Mouse (Mus musculus) thymus, postnatal 36 days (tissue): Measurements from ENCODE around the gene Gprin1.
"Not testable (repeated sequence)": the region's sequence is repeated elsewhere in the genome, so short reads cannot be mapped to it uniquely, and the experiment has no call there.

Experiments used
- DNase-seq, 2 experiments: peaks; one replicate each; pipeline ENCODE4 v3.0.0; 2022; ENCODE audit warnings: mixed read lengths in 2 of 2

Gprin1 gene

DNA sequence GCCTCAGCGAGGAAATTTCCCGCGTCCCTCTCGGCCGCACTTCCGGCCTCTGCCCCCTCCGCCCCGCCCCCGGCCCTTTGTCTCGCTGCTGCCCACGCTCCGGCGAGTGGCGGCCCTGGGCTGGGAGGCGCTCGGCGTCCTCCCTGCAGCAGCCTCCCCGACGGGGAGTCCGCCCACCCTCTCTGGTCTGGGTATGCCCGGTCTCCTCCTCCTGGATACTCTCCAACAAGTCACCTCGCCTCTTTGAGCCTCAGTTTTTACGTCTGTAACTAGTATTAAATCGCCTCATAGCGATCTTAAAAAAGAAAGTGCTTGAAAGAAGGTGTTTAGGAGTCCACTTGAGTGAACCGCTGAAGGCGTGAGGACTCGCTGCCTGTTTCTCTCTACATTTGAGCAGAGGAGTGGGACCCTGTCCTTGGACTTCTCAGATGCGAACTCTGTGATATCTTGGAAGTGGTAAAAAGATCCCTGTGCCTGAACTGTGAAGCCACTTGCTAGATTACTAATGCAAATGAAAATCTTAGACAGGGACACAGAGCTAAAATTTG is at the start of gene Gprin1:
Gene Gprin1, minus strand, starts transcription at position 11 of the 548 bp plus-strand sequence.
- no peak for DNase-seq

DNA sequence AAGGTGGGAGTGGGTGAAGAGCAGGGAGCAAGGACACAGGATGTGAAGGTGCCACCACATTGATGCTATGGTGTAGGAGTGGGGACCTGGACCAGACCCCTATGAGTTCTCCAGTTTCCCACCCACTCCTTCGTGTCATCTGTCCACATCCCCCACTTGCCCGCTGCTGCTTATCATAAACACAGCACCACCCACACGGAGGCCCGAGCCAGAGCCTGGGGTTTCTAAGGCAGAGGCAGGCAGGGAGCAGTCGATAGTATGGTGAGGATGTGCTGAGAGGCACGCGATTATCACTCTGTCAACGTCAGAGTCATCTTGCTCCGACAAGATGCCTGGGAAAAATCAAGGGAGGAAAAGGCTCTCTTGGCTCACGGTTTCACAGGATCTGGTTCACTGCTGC is 49.1 kb upstream of the Gprin1 start:
- no peak for DNase-seq

DNA sequence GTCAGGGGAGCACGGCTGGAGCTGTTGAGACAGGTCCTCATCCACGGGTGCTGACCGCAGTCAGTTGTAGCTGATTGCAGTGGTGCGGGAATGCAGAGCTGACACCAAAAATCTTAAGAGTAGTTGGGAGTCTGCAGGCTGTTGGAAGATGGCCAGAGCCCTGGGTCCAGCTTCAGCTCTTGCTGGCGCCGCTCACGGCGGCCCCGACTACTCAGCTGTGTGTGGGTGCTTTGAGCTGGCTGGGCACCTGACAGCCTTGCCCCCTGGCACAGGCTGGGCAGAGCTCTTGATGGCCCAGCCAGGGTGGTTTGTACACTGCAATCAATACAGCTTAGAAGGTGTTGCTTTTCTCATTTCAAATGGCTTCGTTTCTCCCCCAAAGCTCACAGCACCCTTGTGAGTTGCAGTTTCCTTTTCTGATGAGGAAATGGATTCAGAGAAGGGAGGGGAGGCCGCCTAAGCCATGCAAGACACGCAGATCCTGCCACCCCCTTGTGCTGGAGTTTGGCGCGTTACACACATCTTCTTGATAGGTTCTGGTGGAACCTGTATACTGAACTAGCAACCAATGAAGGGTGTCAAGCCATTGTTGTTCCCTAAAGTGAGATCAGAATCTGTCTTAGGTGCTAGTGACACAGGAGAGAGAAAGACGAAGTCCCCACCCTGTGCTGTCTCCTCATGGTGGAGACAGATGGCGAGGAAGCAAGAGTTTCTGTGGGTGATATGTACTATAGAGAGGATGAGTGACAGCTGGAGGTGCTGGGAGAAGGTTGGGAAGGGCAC is 48.4 kb upstream of the Gprin1 start:
- no peak for DNase-seq

DNA sequence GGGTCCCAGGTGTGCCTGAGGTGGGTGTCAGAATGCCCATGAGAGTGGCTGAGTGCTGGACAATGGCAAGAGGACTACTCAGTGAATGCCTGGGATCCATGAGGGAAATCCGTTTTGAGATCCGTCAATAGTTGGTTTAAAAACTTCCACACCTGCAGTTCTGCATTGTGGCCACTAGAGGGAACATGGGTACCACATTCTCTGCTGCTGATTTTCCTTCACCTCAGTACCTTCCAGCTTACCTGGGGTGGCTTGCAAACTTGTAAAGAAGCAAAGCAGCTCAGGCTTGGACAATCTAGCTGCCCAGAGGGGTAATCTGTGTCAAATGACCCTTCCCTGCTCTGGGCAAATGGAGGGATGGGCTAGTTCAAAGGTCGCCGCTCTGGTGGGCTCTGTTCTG is 47.7 kb upstream of the Gprin1 start:
- DNase-seq: peak in 1 of 2 experiments; percentile 11

DNA sequence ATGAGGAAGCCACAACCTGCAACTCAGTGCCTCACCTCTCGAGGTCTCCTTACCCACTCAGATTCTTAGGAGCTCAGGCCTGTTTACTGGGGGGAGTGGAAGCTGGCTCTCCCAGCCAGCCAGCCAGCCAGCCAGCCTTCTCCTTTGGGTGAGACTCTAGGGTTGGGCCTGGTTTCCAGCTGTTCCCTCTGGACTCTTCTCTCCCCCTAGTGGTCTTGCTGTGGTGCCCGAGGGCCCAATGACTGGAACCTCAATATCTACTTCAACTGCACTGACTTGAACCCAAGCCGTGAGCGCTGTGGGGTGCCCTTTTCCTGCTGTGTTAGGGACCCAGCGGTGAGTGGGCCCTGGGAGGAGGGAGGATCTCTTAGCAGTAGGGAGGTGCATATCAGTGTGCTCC is 45.2 kb upstream of the Gprin1 start:
- DNase-seq: no peak

DNA sequence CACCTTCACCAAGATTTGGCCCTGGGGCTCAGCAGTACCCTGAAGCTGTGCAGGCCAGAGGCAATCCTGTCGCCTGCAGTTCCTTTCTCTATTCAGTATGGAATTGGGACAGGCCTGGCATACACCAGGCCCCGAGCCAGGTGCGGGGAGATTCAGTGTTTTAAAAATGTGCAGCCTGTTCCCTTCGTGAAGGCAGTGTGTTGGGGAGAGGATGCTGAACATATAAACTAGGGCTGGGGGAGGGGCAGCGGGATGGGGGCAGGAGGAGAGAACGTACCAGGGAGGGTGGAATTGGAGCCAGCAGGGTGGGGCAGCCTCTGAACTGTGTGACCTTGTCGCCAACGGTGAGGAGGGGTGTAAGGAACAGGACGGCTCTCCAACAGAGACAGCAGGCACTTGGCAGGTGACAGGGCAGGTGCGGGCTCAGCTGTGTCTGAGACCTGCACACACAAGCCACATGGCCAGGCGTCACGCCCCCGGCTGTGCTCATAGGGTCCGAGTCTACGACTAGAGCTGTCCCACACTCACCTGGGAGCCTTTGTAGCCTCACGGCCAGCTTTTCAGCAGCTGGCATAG is 44.4 kb upstream of the Gprin1 start:
- DNase-seq: no peak

DNA sequence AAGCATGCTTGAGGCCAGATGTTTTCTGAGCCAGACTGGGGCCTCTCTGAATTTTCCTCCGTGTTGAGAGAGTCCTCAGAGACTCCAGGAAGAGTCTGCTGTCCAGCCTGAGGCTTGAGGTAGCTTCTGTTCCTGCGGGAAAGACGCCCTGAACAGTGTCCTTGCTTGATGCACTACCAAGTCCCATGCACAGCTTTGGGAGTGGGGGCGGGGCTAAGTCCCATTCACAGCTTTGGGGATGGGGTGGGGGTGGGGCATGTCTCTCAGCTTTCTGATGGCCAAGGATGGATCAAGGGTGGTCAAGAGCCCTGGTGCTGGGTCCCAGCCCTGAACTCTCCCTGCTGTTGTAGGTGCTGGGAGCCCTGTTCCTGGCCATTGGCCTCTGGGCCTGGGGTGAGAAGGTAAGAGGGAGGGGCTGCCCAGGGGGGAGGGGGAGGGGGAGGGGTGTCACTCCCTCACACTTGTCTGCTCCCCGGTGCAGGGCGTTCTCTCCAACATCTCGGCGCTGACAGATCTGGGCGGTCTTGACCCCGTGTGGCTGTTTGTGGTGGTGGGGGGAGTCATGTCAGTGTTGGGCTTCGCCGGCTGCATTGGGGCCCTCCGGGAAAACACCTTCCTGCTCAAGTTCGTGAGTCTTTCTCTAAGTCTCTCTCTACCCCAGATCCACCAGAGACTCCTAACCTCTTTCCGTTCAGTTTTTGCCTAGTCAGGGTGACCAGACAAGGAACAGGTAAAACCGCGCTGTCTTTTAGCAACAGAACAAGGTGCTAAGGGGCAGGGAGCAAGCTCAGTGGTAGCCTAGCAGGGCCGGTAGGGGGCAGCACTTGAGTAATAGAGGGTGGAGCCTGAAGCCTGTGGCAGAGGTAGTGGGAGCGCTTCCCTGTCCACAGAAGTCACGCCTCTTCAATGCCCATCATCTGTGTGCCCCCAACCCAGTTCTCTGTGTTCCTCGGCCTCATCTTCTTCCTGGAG is 42.9 kb upstream of the Gprin1 start:
- DNase-seq: no peak

DNA sequence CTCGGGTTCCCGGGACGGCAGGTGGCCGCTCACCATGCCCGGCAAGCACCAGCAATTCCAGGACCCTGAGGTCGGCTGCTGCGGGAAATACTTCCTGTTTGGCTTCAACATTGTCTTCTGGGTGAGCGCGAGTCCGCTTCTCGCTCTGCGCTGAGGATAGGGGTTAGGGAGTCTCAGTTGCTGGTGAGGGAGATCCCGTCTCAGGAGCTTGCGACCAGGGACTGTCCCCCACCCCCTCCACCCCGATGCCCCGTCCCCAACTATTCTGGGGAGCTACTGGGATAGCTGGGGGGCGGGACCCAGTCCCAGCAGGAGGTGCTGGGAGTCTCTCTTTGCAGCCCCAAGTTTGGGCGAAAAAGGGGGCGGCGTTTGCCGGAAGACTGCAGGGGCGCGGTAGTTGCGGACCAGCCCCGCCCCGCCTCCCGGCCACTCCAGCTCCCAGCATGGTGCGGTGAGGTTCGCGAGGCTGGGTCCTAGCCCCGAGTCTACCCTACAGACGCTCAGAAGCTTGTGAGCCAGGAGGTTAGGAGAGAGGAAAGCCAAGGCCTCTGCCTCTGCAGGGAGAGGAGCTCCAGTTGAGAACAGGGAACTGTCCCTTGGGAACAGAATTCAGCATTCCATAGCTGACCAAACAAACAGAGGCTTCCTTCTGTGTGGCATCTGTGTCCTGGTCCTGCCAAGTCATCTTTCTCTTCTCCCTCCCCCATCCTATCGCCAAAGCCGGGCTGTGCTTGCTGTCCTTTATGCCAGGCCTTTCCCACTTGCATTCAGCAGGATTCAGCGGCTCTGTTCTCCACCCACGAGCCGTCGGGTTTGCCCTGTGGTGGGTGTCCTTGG is 40.1 kb upstream of the Gprin1 start:
- DNase-seq: no peak

DNA sequence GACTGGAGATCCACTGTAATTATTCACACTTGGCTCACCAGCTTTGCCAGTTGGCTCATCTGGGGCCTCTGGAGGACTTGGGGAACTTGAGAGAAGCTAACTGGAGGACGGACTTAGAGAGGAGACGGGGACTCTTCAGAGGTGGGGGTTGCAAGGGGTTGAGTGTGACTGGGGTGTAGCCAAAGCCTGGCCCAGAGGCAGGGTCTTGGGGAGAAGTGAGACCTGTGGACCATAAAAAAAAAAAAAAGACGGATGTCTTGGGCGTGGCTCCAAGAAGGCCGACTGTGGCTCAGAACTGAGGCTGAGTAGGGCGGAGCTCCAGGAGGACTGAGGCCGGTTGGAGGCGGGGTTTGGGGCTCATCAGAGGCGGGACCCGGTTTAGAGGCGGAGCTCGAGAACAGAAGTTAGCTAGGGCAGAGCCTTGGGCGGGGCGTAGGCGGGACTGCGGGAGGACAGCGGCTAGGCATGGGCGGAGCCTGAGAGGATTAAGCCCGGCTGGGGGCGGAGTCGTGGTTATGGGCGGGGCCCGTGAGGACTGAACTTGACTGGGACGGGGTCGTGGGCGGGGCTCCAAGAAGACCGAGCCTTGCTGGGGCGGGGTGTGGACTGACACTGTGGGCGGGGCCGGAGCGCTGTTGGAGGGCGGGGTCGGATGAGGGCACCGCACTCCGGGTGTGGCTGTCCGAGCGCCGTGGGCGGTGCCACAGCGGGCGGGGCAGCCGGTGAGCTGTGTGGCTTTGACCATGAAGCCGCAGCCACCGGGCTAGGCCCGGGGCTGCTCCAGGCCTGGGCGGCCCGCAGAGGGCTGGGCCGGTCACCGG is 39.3 kb upstream of the Gprin1 start, which contains the start of gene Tspan17:
Gene Tspan17, plus strand, starts transcription at position 638 of the 821 bp plus-strand sequence.
- peak; percentile 63 to 67 for DNase-seq

DNA sequence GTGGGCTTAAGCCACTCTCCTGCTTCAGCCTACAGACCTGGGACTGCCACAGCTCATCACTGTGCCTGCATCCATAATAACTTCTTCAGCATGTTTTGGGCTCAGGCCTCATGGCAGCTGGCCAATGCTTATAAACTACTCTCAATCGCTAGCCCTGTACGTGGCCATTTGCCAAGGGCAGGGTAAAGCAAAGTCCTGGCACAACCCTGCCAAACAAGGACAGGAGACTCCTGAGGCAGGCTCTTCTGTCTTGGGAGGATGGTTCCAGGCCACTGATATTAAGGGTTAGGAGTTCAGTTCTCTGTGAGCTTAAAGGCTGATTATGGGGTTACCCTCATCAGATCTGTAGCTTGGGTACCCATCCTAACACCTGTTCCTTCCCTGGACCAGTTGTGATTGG is 37.9 kb upstream of the Gprin1 start:
- DNase-seq: not testable (repeated sequence)

DNA sequence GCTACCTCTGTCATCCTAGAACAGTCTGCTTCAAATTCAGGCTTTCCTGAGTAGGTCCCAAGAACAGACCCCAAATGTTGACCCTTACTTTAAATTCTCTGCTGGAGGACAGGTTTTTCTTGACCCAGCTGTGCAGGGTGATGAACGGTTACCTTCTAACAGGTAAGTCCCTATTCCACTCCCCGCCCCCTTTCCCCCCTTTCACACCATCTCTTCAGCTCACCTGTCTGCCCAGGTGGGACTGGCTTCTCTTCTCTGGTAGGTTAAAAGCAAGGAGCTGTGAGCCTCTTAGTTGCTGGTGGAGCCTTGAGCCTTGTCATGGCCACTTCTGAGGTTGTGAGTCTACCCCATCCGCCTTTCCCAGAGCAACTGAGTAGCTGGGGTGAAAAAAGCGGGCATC is 34.0 kb upstream of the Gprin1 start, which contains the start of gene Eif4e1b:
Gene Eif4e1b, plus strand, starts transcription at position 301 of the 400 bp plus-strand sequence.
- DNase-seq: no peak

DNA sequence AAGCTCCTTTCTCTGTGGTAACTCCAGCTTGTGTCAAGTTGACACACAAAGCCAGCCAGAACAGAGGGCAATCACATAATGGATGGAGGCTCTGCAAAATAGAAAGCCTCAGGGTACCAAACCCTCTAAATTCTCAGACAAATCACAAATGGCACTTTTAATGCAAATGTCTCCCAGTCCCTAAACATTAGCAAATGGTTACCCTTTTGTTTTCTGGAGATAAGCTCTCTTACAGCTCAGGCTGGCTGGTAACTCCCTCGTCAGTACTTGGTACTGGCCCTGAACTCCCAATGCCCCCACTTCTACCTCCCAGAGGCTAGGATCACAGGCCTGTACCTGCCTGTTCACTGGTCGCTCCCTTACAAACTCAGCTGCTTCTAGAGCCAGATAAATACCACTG is 33.6 kb upstream of the Gprin1 start:
- DNase-seq: no peak

DNA sequence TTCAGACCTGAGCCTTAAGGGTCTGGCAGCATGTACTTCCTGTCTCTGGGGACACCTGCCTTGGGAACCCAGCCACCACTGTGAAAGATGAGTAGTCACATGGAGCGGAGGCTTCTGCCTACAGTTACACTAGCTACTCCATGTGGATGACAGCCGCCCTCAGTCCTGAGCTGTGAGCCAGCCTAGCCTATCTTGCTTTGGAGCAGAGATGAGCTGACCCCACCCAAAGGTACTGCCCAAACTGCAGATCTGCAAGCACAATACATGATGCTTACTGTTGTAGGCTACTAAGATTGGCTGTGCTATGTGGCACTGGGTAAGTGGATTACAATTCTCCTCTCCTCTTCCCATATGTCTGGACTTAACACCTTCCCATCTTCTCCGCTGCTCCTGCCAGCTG is 31.4 kb upstream of the Gprin1 start:
- DNase-seq: no peak

DNA sequence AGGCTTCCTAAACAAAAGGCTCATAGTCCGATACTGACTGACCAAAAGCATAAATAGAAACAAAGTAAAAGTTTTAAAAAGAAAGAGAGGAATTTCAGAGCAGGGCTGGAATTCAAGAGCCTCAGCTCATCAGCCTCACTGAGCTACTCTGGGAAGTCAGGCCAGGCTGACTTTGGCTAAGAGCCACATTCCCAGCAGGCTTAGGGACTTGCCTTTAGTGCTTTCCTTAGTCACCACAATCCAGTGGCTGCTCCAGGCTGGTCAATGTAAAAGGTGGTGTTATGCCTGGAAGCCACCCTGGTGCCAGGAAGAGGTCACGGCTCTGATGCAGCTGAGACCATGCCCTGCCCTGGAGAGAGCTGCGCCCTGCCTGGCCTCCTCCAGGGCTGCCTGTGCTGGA is 30.9 kb upstream of the Gprin1 start:
- no peak for DNase-seq

DNA sequence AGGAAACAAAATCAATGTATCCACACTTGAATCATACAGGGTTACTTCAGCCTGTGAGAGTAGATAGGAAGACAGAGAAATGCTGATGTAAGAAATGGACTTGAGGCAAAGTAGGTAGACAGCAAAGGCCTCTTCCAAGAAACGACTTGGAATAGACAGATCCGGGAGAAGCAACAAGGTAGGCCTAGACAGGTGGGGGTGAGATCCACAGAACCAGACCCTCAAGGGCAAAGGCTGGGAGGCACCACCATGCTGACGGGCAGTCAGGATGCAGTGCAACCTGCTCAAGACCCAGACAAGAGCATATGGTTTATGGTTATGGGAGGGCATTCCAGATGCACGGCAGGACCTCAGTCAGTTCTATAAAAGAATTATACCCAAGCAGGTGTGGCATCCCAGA is 17.3 kb upstream of the Gprin1 start:
- no peak for DNase-seq

DNA sequence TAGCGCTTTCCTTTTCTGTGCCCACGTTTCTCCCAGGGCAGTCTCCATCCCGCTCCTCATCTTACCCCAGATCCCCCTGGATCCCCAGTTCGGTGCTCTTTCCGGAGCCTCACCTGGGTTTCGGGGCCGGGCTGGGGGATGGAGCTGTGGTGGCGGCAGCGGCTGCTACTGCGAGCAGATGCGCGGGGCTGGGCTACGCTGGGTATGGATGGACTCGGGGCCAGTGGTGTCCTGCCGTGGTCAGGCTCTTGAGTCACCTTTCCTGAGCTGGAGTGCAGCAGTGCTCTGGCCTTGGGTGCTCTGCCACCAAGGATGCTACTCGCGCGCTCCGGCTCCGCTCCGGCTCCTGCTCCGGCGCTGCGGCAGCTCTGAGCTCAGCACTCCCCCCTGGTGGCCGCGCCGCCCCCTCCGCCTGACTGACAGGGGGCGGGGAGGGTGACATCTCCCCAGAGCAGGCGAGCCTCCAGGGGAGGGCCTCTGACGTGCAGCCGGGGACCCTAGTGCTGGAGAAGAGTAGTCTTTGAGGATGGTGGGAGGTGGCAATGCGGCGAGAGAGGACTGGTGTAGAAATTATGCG is 16.6 kb upstream of the Gprin1 start, which contains the start of gene Sncb:
Gene Sncb, minus strand, starts transcription at position 404 of the 577 bp plus-strand sequence.
- peak; percentile 67 to 71 for DNase-seq

DNA sequence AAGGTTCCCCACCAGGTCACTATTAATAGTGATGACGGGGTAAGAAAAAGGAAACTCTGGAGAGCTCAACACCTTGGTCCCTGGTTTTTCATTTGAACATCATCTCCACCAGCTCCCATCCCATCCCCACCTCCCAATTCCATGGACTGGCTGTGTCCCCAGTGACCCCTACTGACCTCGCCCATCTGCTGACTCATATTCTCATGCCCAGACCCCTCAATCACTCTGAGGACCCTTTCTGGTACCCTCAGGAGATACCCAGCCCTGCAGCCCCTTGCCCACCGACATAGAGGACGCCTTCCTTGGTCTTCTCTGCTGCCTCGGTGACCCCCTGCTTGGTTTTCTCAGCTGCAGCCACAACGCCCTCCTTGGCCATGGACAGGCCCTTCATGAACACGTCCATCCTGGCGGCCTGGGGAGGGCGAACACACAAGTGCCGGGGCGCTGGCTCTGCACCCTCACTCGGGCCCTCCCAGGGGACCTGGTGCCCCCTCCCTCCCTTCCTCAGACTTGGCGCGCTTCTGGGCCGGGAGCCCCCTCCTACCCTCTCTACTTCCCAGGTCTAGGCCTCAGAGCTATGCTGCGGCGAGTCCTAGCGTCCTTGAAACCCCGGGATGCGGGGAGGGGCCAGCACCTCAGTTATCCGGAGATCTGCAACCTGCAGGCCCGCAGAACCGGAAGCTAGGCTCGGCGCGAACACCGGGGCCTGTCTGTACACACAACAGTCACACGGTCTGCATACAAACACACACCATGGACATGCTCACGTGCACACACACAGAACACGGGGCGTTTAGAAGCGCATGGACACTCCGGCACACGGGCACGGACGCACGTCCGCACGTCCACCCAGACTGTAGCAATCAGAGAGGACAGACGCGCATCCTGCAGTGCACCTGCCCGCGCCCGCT is 15.9 kb upstream of the Gprin1 start:
- DNase-seq: no peak

DNA sequence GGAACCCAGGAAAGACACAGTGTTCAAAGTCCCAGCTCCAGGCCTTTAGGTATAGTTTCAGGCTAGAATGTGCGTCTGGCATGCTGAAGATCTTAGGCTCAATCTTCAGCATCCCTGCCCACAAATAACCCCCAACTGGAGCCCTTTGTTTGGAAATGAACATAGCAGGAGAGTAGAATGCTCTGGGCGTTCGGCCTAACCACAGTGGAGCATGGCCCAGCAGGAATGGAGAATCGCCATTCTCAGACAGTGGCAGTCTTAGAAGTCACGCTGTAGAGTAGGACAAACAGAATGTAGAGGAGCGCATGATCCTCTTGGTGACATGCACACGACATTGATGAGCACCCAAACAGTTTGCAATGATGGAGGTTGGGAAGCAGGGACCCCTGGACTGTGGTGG is 11.2 kb upstream of the Gprin1 start:
- no peak for DNase-seq

DNA sequence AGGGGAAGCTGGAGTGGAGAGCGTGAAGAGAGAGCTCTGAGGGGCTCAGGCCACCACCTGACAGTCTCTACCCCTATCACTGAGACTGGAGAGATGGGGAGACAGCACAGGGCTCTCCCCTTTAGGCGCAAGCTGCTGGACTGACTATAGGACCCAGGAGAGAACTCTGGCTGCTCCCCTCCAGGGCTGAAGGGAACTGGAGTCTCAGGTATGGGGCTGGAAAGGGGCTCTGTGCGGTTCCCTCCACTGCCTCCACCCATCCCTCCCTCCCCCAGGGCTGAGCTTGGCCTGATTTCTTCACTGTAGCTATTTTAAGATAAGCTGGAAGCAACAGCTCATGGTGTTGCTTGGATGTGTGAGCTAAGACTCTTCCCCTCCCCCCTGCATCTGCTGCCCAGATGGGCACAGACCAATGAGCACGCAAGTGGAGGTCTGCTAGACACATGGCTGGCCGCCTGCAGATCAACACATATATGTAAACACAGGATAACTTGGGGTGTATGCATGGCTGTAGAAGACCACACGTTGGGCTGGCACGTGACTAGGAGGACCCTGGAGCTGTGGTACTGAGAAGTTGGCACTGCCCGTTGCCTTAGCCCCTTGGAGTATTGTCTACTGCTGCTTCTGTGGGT is 10.6 kb upstream of the Gprin1 start:
- no peak for DNase-seq
